Mouse (Mus musculus): ENCODE measurements at regions not wholly inside any gene's neighbourhood (a gene's known extent, or its start where the extent isn't known, plus 50 kb on each side); places are given as distances from the start of the nearest gene placed in this dataset.

DNA sequence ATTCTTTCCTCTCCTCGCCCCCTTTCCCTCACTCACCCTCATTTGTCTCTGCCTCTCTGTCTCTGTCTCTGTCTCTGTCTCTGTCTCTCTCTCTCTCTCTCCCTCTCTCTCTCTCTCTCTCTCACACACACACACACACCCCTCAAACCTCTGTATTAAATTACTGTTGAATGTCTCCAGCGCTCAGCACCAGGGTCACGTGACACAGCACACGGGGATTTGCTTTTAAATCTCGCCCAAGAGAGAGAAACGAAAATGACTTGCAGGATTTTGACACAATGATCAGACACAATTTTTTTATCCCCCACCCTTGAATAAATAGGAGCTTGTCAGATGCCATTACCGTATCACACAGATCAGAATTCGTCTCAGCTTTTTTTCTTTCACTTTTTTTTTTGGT is 125.2 kb downstream of the En1 start:
- TF ChIP-seq CTCF (IDR thresholded peaks at IDR 0.05; ENCODE audit: extremely low read depth, insufficient read length, insufficient replicate concordance, low read depth, low read length) (no peak), POLR2A (IDR thresholded peaks at IDR 0.05; ENCODE audit: low read depth, low read length) (no peak)

All from small intestine, adult 2 months (tissue).